Comparison of ENCODE assay signal across 15 mouse cellular contexts in genomic region chr5:77398285-77399057, GRCm38 (mm10). TPM values are rescaled to one million over a fixed set of nuclear protein-coding genes. Genes with fewer than 3 reads are reported as not detected.
DNase-seq lines count a peak whose midpoint lies in the region; ATAC-seq and TF ChIP-seq lines count a peak whose summit lies in the region.
"Had no signal": no experiment of that assay in that cellular context is flagged by ENCODE, and none has a peak within 500 bp of the region (broad histone marks: within the 10 kb centered on the region; RNA-seq: fewer than 3 reads in every experiment).

No protein-coding gene starts in this region.

- no peaks in the 10 kb centered on the region; the same call in 1 of the 2 replicates for H3K79me2 ChIP-seq in liver, adult 2 months (ENCODE audit: control insufficient read depth, insufficient read depth, low read length)

- no peak for TF ChIP-seq CTCF in liver, adult 2 months (IDR thresholded peaks at IDR 0.05; ENCODE audit: low read depth, low read length)

- no peak overlapping the region for H3K4me3 ChIP-seq in liver, adult 2 months (ENCODE audit: insufficient read depth, low read depth, low read length)
- H3K4me3 ChIP-seq in liver, embryonic 12.5 days, result no peak overlapping the region
- H3K4me3 ChIP-seq in kidney, embryonic 14.5 days (ENCODE audit: low read length), result no peak overlapping the region
- no peak overlapping the region for H3K4me3 ChIP-seq in lung, embryonic 15.5 days
- no peak overlapping the region for H3K4me3 ChIP-seq in stomach, embryonic 15.5 days (replicated peaks)
- no peak overlapping the region for H3K4me3 ChIP-seq in hindbrain, embryonic 14.5 days (replicated peaks; ENCODE audit: low read length)
- H3K4me3 ChIP-seq: embryonic facial prominence, embryonic 15.5 days; heart, embryonic 15.5 days; limb, embryonic 13.5 days; neural tube, embryonic 15.5 days had no signal

- no peaks in the 10 kb centered on the region for H3K27me3 ChIP-seq in liver, adult 2 months (ENCODE audit: control insufficient read depth, insufficient read depth, low read length)
- H3K27me3 ChIP-seq in liver, embryonic 12.5 days (replicated peaks), result no peaks in the 10 kb centered on the region
- H3K27me3 ChIP-seq in kidney, embryonic 14.5 days (ENCODE audit: control insufficient read depth, insufficient read depth, low read length), result no peaks in the 10 kb centered on the region
- no peaks in the 10 kb centered on the region for H3K27me3 ChIP-seq in lung, embryonic 15.5 days
- H3K27me3 ChIP-seq in stomach, embryonic 15.5 days (replicated peaks), result no peaks in the 10 kb centered on the region
- 0 out of 2 replicates have a peak, but pooled peaks cover 3% of the 10 kb centered on the region for H3K27me3 ChIP-seq in hindbrain, embryonic 14.5 days (ENCODE audit: control insufficient read depth, insufficient read depth, low read length)
- H3K27me3 ChIP-seq: embryonic facial prominence, embryonic 15.5 days; heart, embryonic 15.5 days; neural tube, embryonic 15.5 days had no signal

- WGBS in liver, adult 2 months, result 79% methylated on average over 14 of the region's 14 CpGs
- 64% methylated on average over 14 of the region's 14 CpGs for WGBS in liver, embryonic 12.5 days (ENCODE audit: insufficient replicate concordance)
- 74% methylated on average over 14 of the region's 14 CpGs for WGBS in kidney, embryonic 14.5 days
- 62% methylated on average over 14 of the region's 14 CpGs for WGBS in lung, embryonic 15.5 days
- 65% methylated on average over 14 of the region's 14 CpGs for WGBS in stomach, embryonic 15.5 days
- WGBS in hindbrain, embryonic 14.5 days, result 63% methylated on average over 14 of the region's 14 CpGs

- H3K9ac ChIP-seq in liver, adult 2 months (ENCODE audit: low read depth, low read length), result no peak overlapping the region
- no peak overlapping the region for H3K9ac ChIP-seq in liver, embryonic 12.5 days
- no peak overlapping the region for H3K9ac ChIP-seq in kidney, embryonic 14.5 days (ENCODE audit: low read depth, low read length)
- no peak overlapping the region for H3K9ac ChIP-seq in lung, embryonic 15.5 days
- no peak overlapping the region for H3K9ac ChIP-seq in stomach, embryonic 15.5 days
- H3K9ac ChIP-seq in hindbrain, embryonic 14.5 days, result no peak overlapping the region
- H3K9ac ChIP-seq: embryonic facial prominence, embryonic 15.5 days; heart, embryonic 15.5 days; limb, embryonic 13.5 days; neural tube, embryonic 15.5 days had no signal

- TF ChIP-seq POLR2A in liver, adult 2 months (IDR thresholded peaks at IDR 0.05; ENCODE audit: extremely low read depth, insufficient read depth, low read length), result no peak

- H3K9me3 ChIP-seq in liver, embryonic 12.5 days (replicated peaks), result no peaks in the 10 kb centered on the region
- no peaks in the 10 kb centered on the region for H3K9me3 ChIP-seq in kidney, embryonic 14.5 days (ENCODE audit: control insufficient read depth, low read length)
- no peaks in the 10 kb centered on the region for H3K9me3 ChIP-seq in lung, embryonic 15.5 days
- H3K9me3 ChIP-seq in stomach, embryonic 15.5 days, result no peaks in the 10 kb centered on the region
- no peaks in the 10 kb centered on the region for H3K9me3 ChIP-seq in hindbrain, embryonic 14.5 days (ENCODE audit: control insufficient read depth, low read length)
- H3K9me3 ChIP-seq: embryonic facial prominence, embryonic 15.5 days; heart, embryonic 15.5 days; limb, embryonic 13.5 days; neural tube, embryonic 15.5 days had no signal

- 0 out of 2 replicates have a peak, but pooled peaks cover 2% of the 10 kb centered on the region for H3K36me3 ChIP-seq in liver, adult 2 months (ENCODE audit: control insufficient read depth, insufficient read depth, low read length)
- no peaks in the 10 kb centered on the region for H3K36me3 ChIP-seq in liver, embryonic 12.5 days
- no peaks in the 10 kb centered on the region for H3K36me3 ChIP-seq in kidney, embryonic 14.5 days (ENCODE audit: control insufficient read depth, insufficient read depth, low read length)
- no peaks in the 10 kb centered on the region for H3K36me3 ChIP-seq in lung, embryonic 15.5 days
- no peaks in the 10 kb centered on the region for H3K36me3 ChIP-seq in stomach, embryonic 15.5 days
- no peaks in the 10 kb centered on the region for H3K36me3 ChIP-seq in hindbrain, embryonic 14.5 days (replicated peaks; ENCODE audit: control insufficient read depth, insufficient read depth)
- H3K36me3 ChIP-seq: embryonic facial prominence, embryonic 15.5 days; heart, embryonic 15.5 days; limb, embryonic 13.5 days; neural tube, embryonic 15.5 days had no signal

- no peak for ATAC-seq in liver, embryonic 12.5 days
- no peak for ATAC-seq in kidney, embryonic 14.5 days (ENCODE audit: low FRiP score, low TSS enrichment)
- ATAC-seq in lung, embryonic 15.5 days (ENCODE audit: borderline replicate concordance, extremely low read depth, low FRiP score, low TSS enrichment), result peak; percentile 81
- peak; percentile 58; the same call in 1 of the 2 replicates for ATAC-seq in stomach, embryonic 15.5 days (ENCODE audit: insufficient read depth, low FRiP score, low read depth)
- ATAC-seq in hindbrain, embryonic 14.5 days (ENCODE audit: low FRiP score), result no peak

- DNase-seq in liver, adult 2 months (ENCODE audit: extremely low read depth, low read depth, low spot score), result no peak
- no peak for DNase-seq in hindbrain, embryonic 14.5 days (ENCODE audit: low spot score)
- DNase-seq in adipocyte (ENCODE audit: low spot score), result no peak
- DNase-seq: cerebellum, adult 9-10 months; right cerebral cortex, postnatal 4 days; thymus, postnatal 25 days had no signal

- H3K4me2 ChIP-seq in liver, embryonic 12.5 days, result no peak overlapping the region
- H3K4me2 ChIP-seq in kidney, embryonic 14.5 days (replicated peaks; ENCODE audit: low read depth, low read length), result no peak overlapping the region
- peak overlapping the region; percentile 17; the same call in 1 of the 2 replicates for H3K4me2 ChIP-seq in lung, embryonic 15.5 days
- H3K4me2 ChIP-seq in stomach, embryonic 15.5 days, result no peak overlapping the region
- H3K4me2 ChIP-seq in hindbrain, embryonic 14.5 days (replicated peaks), result no peak overlapping the region
- H3K4me2 ChIP-seq: embryonic facial prominence, embryonic 15.5 days; heart, embryonic 15.5 days; limb, embryonic 13.5 days; neural tube, embryonic 15.5 days had no signal

- peak overlapping the region; percentile 28; the same call in 1 of the 2 replicates for H3K27ac ChIP-seq in liver, adult 2 months (replicated peaks; ENCODE audit: insufficient read depth, low read depth, low read length)
- no peak overlapping the region for H3K27ac ChIP-seq in liver, embryonic 12.5 days
- peak overlapping the region; percentile 39 for H3K27ac ChIP-seq in kidney, embryonic 14.5 days (ENCODE audit: low read depth, low read length)
- peak overlapping the region; percentile 81 for H3K27ac ChIP-seq in lung, embryonic 15.5 days
- H3K27ac ChIP-seq in stomach, embryonic 15.5 days, result peak overlapping the region; percentile 40; the same call in 1 of the 2 replicates
- H3K27ac ChIP-seq in hindbrain, embryonic 14.5 days, result no peak overlapping the region
- H3K27ac ChIP-seq: embryonic facial prominence, embryonic 15.5 days; heart, embryonic 15.5 days; limb, embryonic 13.5 days; neural tube, embryonic 15.5 days had no signal

- H3K4me1 ChIP-seq in liver, adult 2 months (ENCODE audit: control insufficient read depth, insufficient read depth, low read length), result peaks cover 7% of the 10 kb centered on the region; the same call in 1 of the 2 replicates
- no peaks in the 10 kb centered on the region for H3K4me1 ChIP-seq in liver, embryonic 12.5 days
- H3K4me1 ChIP-seq in kidney, embryonic 14.5 days (ENCODE audit: control insufficient read depth, insufficient read depth, low read length), result peaks cover 30% of the 10 kb centered on the region; the same call in 1 of the 2 replicates
- peaks cover 53% of the 10 kb centered on the region for H3K4me1 ChIP-seq in lung, embryonic 15.5 days
- H3K4me1 ChIP-seq in stomach, embryonic 15.5 days, result peaks cover 25% of the 10 kb centered on the region
- H3K4me1 ChIP-seq in hindbrain, embryonic 14.5 days (replicated peaks; ENCODE audit: control insufficient read depth, insufficient read depth, low read length), result 0 out of 2 replicates have a peak, but pooled peaks cover 5% of the 10 kb centered on the region

RNA-seq across cellular contexts. Expression of gene Igfbp7, which starts 9.4 kb away (rescaled TPM):
- 69.7 and 96.6 TPM in 2 replicates for total RNA-seq in liver, adult 2 months (2014; rRNA removed)
- polyA plus RNA-seq in liver, adult 2 months (2012; rRNA removed), result 336 and 387 TPM in 2 replicates
- 13.4 and 14.2 TPM in 2 replicates for polyA plus RNA-seq in liver, embryonic 12.5 days (2016; fragmentation: Nextera tagmentation; extraction: Ambion mirVana)
- polyA plus RNA-seq in kidney, embryonic 14.5 days (2014; fragmentation: Nextera tagmentation; extraction: Ambion mirVana), result 250 and 252 TPM in 2 replicates
- 77.7 and 88.4 TPM in 2 replicates for polyA plus RNA-seq in lung, embryonic 15.5 days (2015; fragmentation: Nextera tagmentation; extraction: Ambion mirVana)
- 146 and 174 TPM in 2 replicates for polyA plus RNA-seq in stomach, embryonic 15.5 days (2015; fragmentation: Nextera tagmentation; extraction: Ambion mirVana)
- polyA plus RNA-seq in hindbrain, embryonic 14.5 days (2014; fragmentation: Nextera tagmentation; extraction: Ambion mirVana), result 70.5 and 80.4 TPM in 2 replicates
- total RNA-seq: megakaryocyte-erythroid progenitor cell, adult 5-6 weeks had no signal

Comparison
In these comparisons a context has a peak if more than half of its experiments do, and no peak if none do; other contexts are left out.
1. H3K27ac ChIP-seq: peak in liver, adult 2 months (single experiment), kidney, embryonic 14.5 days (single experiment), lung, embryonic 15.5 days (single experiment) and stomach, embryonic 15.5 days (single experiment); none in liver, embryonic 12.5 days (single experiment) and hindbrain, embryonic 14.5 days (single experiment).
2. ATAC-seq: peak in lung, embryonic 15.5 days (single experiment) and stomach, embryonic 15.5 days (single experiment); none in liver, embryonic 12.5 days (single experiment), kidney, embryonic 14.5 days (single experiment) and hindbrain, embryonic 14.5 days (single experiment).